Mouse (Mus musculus) CH12.LX (cell line): ENCODE measurements around the gene Wars.

Experiments used
- ELF1 ChIP-seq: IDR thresholded peaks from 2 replicates; pipeline ENCODE4 v1.6.1; 2014; ENCODE audit warnings: low read depth, mild to moderate bottlenecking, inconsistent platforms, low read length, improper control_type of control experiment
- ETS1 ChIP-seq: conservative IDR thresholded peaks from 2 replicates; pipeline ENCODE4 v1.6.1; 2012; ENCODE audit warnings: low read depth, mild to moderate bottlenecking, inconsistent platforms, low read length, improper control_type of control experiment, moderate library complexity

GRCm38 (mm10) chr12:108849488-108850022 lies 44.4 kb downstream of the Wars start:
- TF ChIP-seq ELF1 (no peak), ETS1 (no peak)
